In the genomic region with DNA sequence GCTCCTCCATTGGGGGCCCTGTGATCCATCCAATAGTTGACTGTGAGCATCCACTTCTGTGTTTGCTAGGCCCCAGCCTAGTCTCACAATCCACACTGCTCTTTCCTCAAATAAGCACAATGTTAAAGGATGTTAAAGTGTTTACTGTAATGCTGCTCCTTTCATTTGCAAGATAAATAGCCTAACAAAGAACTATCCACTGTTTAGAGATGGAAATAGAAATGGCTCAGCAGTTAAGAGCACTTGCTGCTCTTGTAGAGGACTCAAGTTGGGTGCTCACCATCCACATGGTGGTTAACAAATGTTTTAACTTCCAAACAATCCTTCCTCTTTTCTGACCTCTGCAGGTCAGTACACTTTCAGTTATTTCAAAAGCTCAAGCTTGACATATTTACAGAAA, we compare ENCODE assay signal across 27 mouse cellular contexts.
"Had no signal": no experiment of that assay in that cellular context is flagged by ENCODE, and none has a peak within 500 bp of the region (broad histone marks: within the 10 kb centered on the region; RNA-seq: fewer than 3 reads in every experiment).

No protein-coding gene starts in this region.

- H3K27ac ChIP-seq: embryonic facial prominence, embryonic 10.5 days; embryonic facial prominence, embryonic 12.5 days; embryonic facial prominence, embryonic 13.5 days; embryonic facial prominence, embryonic 15.5 days; forebrain, embryonic 10.5 days; forebrain, embryonic 12.5 days; forebrain, embryonic 13.5 days; forebrain, embryonic 15.5 days; gastrocnemius, adult 2 months; heart, adult 2 months; heart, embryonic 10.5 days had no signal

- H3K9ac ChIP-seq: embryonic facial prominence, embryonic 12.5 days; embryonic facial prominence, embryonic 13.5 days; embryonic facial prominence, embryonic 15.5 days; forebrain, embryonic 12.5 days; forebrain, embryonic 13.5 days; forebrain, embryonic 15.5 days; forebrain, postnatal 0 days had no signal

- H3K4me2 ChIP-seq: embryonic facial prominence, embryonic 12.5 days; embryonic facial prominence, embryonic 13.5 days; embryonic facial prominence, embryonic 15.5 days; forebrain, embryonic 12.5 days; forebrain, embryonic 13.5 days; forebrain, embryonic 15.5 days had no signal

- ATAC-seq: forebrain, embryonic 13.5 days; forebrain, embryonic 14.5 days; forebrain, embryonic 15.5 days; forebrain, embryonic 16.5 days; forebrain, postnatal 0 days had no signal

- H3K9me3 ChIP-seq: embryonic facial prominence, embryonic 10.5 days; embryonic facial prominence, embryonic 12.5 days; embryonic facial prominence, embryonic 13.5 days; embryonic facial prominence, embryonic 15.5 days; forebrain, embryonic 10.5 days; forebrain, embryonic 12.5 days; forebrain, embryonic 13.5 days; forebrain, embryonic 15.5 days; heart, embryonic 10.5 days had no signal

- H3K36me3 ChIP-seq: embryonic facial prominence, embryonic 10.5 days; embryonic facial prominence, embryonic 12.5 days; embryonic facial prominence, embryonic 13.5 days; embryonic facial prominence, embryonic 15.5 days; forebrain, embryonic 10.5 days; forebrain, embryonic 12.5 days; forebrain, embryonic 15.5 days; heart, embryonic 10.5 days had no signal

- H3K4me3 ChIP-seq: embryonic facial prominence, embryonic 10.5 days; embryonic facial prominence, embryonic 12.5 days; embryonic facial prominence, embryonic 13.5 days; embryonic facial prominence, embryonic 15.5 days; erythroblast, embryonic 14.5 days; forebrain, embryonic 10.5 days; forebrain, embryonic 12.5 days; forebrain, embryonic 13.5 days; forebrain, embryonic 15.5 days; gastrocnemius, adult 2 months; heart, adult 2 months; heart, embryonic 10.5 days had no signal

- H3K27me3 ChIP-seq: embryonic facial prominence, embryonic 12.5 days; embryonic facial prominence, embryonic 13.5 days; embryonic facial prominence, embryonic 15.5 days; forebrain, embryonic 12.5 days; forebrain, embryonic 13.5 days; forebrain, embryonic 15.5 days had no signal

- H3K4me1 ChIP-seq: embryonic facial prominence, embryonic 10.5 days; embryonic facial prominence, embryonic 12.5 days; embryonic facial prominence, embryonic 13.5 days; embryonic facial prominence, embryonic 15.5 days; forebrain, embryonic 12.5 days; forebrain, embryonic 13.5 days; forebrain, embryonic 15.5 days; heart, embryonic 10.5 days had no signal

- DNase-seq: cerebellum, adult 9-11 months; cerebellum, postnatal 10 days; cerebellum, postnatal 14 days; cerebellum, postnatal 25 days; cerebellum, postnatal 36 days; embryo, embryonic 11 days; forebrain, postnatal 0 days; gastrocnemius, adult 2 months; gastrocnemius, postnatal 10 days; gastrocnemius, postnatal 14 days; gastrocnemius, postnatal 25 days; gastrocnemius, postnatal 36 days; heart, adult 11 months; heart, adult 18-20 months; heart, adult 2 months had no signal
